Mouse (Mus musculus): ENCODE results near the gene Cfc1. TPM values are rescaled to one million over a fixed set of nuclear protein-coding genes. Genes with fewer than 3 reads are reported as not detected.
"Not testable (repeated sequence)": the region's sequence is repeated elsewhere in the genome, so short reads cannot be mapped to it uniquely, and the experiment has no call there.

Gene Cfc1
- polyA plus RNA-seq, 1 experiment: 0.26 TPM

DNA sequence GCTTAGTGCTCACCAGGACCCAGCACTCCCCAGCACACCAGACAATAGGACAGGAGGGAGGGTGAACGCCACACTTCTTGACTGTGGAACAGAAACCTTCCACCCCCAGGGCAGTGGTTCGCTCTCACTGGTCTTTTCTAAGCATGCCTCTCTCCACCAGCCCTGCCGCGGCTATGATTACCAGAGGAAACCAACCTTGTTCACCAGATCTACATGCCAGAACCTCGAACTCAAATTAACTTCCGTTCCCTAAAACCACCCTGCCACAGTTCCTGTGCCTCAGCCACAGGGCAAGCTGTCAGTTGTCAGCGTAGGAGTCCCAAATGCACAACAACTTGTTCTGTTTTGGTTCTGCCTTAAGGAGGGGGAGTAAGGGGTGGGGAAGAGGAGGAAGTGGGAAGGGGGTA, 24.9 kb upstream of the Cfc1 start:
- 28% methylated on average over 7 of the region's 7 CpGs for WGBS
- H3K4me3 ChIP-seq (replicated peaks; ENCODE audit: insufficient read depth, low read depth, low read length): no peak overlapping the region

DNA sequence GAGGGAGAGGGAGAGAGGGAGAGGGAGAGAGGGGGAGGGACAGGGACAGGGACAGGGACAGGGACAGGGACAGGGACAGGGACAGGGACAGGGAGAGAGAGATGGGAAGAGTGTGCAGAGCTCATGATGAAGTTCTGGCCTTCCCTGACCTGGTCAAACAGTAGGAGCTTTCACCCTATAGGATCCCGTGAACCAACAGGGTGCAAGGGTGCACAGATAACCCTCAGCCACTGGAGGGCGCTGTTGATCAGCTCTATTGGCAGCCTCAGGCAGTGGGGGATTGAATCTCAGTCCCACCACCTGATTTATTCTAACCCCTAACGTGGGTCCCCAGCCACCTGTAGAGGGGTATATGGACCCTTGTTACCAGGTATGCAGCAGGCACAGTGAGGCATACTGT, 24.4 kb upstream of the Cfc1 start:
- 6% methylated on average over 3 of the region's 3 CpGs for WGBS
- Histone ChIP-seq H3K27ac (ENCODE audit: insufficient read depth, low read length) (no peak overlapping the region), H3K27me3 (ENCODE audit: control insufficient read depth, insufficient read depth, low read length) (no peaks in the 10 kb centered on the region), H3K4me1 (ENCODE audit: control insufficient read depth, insufficient read depth, low read length) (no peaks in the 10 kb centered on the region), H3K4me3 (replicated peaks; ENCODE audit: insufficient read depth, low read depth, low read length) (no peak overlapping the region)
- DNase-seq: peak; percentile 69 to 79
- TF ChIP-seq POLR2A (IDR thresholded peaks at IDR 0.05; ENCODE audit: borderline replicate concordance, insufficient read depth, low read length) (no peak), CTCF (IDR thresholded peaks at IDR 0.05; ENCODE audit: borderline replicate concordance, insufficient read depth, low read depth, low read length) (peak; percentile 98)

More for the DNA sequence above, 24.9 kb upstream of the Cfc1 start:
- TF ChIP-seq CTCF (IDR thresholded peaks at IDR 0.05; ENCODE audit: borderline replicate concordance, insufficient read depth, low read depth, low read length): no peak
- TF ChIP-seq POLR2A (IDR thresholded peaks at IDR 0.05; ENCODE audit: borderline replicate concordance, insufficient read depth, low read length): no peak
- Histone ChIP-seq H3K27me3 (ENCODE audit: control insufficient read depth, insufficient read depth, low read length) (no peaks in the 10 kb centered on the region), H3K4me1 (ENCODE audit: control insufficient read depth, insufficient read depth, low read length) (no peaks in the 10 kb centered on the region), H3K27ac (ENCODE audit: insufficient read depth, low read length) (no peak overlapping the region)
- DNase-seq: no peak

DNA sequence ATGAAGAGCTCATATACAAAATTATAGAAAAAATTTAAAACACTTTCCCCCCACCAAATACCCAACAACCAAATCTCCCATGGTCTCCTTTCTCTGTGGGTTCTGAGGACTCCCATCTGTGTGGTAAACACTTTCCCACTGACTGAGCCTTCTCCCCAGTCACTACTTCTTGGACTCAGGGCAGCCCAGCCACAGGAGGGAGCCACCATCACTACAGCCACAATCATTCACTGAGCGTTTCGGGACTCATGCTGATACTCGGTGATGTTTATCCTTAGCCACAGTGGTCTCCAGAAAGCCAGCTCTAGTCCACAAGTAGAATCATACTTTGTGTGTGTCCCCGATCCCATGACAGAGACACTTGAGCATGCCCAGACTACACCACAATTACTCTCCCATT, 22.4 kb upstream of the Cfc1 start:
- no peak for DNase-seq
- no peaks in the 10 kb centered on the region for H3K27me3 ChIP-seq (ENCODE audit: control insufficient read depth, insufficient read depth, low read length)
- WGBS: 89% methylated on average over 4 of the region's 4 CpGs
- H3K27ac ChIP-seq (ENCODE audit: insufficient read depth, low read length): no peak overlapping the region
- H3K4me3 ChIP-seq (replicated peaks; ENCODE audit: insufficient read depth, low read depth, low read length): no peak overlapping the region
- H3K4me1 ChIP-seq (ENCODE audit: control insufficient read depth, insufficient read depth, low read length): no peaks in the 10 kb centered on the region
- no peak; the same call in 1 of the 2 replicates for TF ChIP-seq CTCF (IDR thresholded peaks at IDR 0.05; ENCODE audit: borderline replicate concordance, insufficient read depth, low read depth, low read length)
- no peak for TF ChIP-seq POLR2A (IDR thresholded peaks at IDR 0.05; ENCODE audit: borderline replicate concordance, insufficient read depth, low read length)

DNA sequence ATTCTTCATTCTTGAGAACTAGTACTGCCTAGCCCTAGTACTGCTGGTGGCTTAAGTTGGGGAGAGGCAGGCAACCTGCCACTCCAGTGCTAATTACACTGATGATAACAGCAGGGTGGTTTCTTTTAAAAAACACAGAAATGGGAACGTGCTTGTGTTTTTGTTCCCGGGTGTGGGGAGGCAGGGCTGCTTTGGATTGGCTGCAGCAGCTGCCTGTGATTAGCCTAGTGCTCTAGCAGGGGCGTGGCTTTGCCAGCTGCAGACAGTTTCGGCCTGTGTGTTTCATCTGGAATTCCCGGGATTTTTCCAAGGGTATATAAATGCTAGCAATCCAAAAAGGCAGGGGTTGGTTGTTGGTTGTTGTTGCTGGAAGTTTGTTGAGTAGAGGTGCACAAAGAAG, 18.9 kb upstream of the Cfc1 start:
- Histone ChIP-seq H3K4me1 (ENCODE audit: control insufficient read depth, insufficient read depth, low read length) (peaks cover under 1% of the 10 kb centered on the region), H3K27ac (ENCODE audit: insufficient read depth, low read length) (no peak overlapping the region), H3K27me3 (ENCODE audit: control insufficient read depth, insufficient read depth, low read length) (no peaks in the 10 kb centered on the region), H3K4me3 (replicated peaks; ENCODE audit: insufficient read depth, low read depth, low read length) (no peak overlapping the region)
- WGBS: 57% methylated on average over 5 of the region's 5 CpGs
- no peak for DNase-seq
- TF ChIP-seq CTCF (IDR thresholded peaks at IDR 0.05; ENCODE audit: borderline replicate concordance, insufficient read depth, low read depth, low read length): no peak
- TF ChIP-seq POLR2A (IDR thresholded peaks at IDR 0.05; ENCODE audit: borderline replicate concordance, insufficient read depth, low read length): no peak

DNA sequence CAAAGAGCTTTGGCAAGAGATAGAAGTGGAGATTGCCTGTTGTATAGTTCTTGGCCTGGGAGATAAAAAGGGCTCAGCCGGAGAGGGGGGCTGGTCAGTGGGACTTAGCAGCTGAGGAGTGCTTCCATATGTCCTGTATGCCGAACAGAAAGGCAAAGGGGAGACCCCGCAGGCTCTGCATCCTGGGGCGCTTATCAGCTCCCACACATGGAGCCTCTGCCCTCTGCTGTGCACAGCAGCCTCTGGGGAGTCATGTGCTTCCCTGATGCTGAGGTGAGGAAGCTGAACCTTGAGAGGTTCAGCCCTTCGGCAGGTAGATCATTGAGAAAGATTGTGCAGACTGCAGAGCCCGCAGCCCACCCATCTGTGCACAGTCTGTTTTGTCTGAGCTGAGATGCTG, 18.2 kb upstream of the Cfc1 start:
- H3K4me1 ChIP-seq (ENCODE audit: control insufficient read depth, insufficient read depth, low read length); H3K4me3 ChIP-seq (replicated peaks; ENCODE audit: insufficient read depth, low read depth, low read length); H3K27ac ChIP-seq (ENCODE audit: insufficient read depth, low read length); H3K27me3 ChIP-seq (ENCODE audit: control insufficient read depth, insufficient read depth, low read length); DNase-seq: not testable (repeated sequence)
- WGBS: 57% methylated on average over 6 of the region's 6 CpGs

DNA sequence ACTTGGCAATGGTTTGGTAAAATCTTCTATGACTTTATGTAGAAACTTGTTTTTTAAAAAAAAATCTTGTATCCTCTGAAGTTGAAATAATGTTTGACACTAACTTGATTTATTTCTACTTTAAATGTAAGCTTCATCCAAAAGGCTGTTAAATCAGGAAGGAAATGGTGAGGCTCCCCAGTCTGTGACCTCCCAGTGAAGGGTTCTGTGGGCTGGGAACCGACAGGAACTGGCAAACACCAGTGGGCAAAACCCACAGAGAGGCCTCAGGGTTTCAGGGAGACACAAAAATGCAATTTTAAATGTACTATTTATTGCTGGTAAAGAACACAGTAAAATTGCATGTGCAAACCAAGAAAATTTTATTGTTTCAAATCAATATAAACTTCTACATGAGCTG, 17.7 kb upstream of the Cfc1 start:
- H3K4me3 ChIP-seq (replicated peaks; ENCODE audit: insufficient read depth, low read depth, low read length); H3K27ac ChIP-seq (ENCODE audit: insufficient read depth, low read length); DNase-seq; H3K27me3 ChIP-seq (ENCODE audit: control insufficient read depth, insufficient read depth, low read length); H3K4me1 ChIP-seq (ENCODE audit: control insufficient read depth, insufficient read depth, low read length): not testable (repeated sequence)
- 40% methylated on average over 1 of the region's 1 CpGs for WGBS

DNA sequence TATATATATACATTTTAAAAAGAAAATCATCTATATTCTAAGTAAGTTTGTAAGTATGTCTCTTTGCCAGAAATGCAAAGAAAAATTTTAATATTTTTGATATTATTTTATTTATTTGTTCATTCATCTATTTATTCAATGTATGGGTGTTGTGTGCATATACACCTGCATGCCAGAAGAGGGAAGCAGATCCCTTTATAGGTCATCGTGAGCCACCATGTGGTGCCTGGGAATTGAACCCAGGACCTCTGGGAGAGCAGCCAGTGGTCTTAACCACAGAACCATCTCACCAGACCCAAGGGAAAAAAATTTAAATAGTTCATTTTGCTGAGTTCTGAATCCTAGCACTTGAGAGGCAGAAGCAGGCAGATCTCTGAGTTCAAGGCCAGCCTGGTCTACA, 17.2 kb upstream of the Cfc1 start:
- 81% methylated on average over 1 of the region's 1 CpGs for WGBS
- H3K27ac ChIP-seq (ENCODE audit: insufficient read depth, low read length): no peak overlapping the region
- no peak for DNase-seq
- TF ChIP-seq POLR2A (IDR thresholded peaks at IDR 0.05; ENCODE audit: borderline replicate concordance, insufficient read depth, low read length): no peak
- no peak for TF ChIP-seq CTCF (IDR thresholded peaks at IDR 0.05; ENCODE audit: borderline replicate concordance, insufficient read depth, low read depth, low read length)
- peaks cover 14% of the 10 kb centered on the region for H3K4me1 ChIP-seq (ENCODE audit: control insufficient read depth, insufficient read depth, low read length)
- no peaks in the 10 kb centered on the region for H3K27me3 ChIP-seq (ENCODE audit: control insufficient read depth, insufficient read depth, low read length)
- no peak overlapping the region for H3K4me3 ChIP-seq (replicated peaks; ENCODE audit: insufficient read depth, low read depth, low read length)

DNA sequence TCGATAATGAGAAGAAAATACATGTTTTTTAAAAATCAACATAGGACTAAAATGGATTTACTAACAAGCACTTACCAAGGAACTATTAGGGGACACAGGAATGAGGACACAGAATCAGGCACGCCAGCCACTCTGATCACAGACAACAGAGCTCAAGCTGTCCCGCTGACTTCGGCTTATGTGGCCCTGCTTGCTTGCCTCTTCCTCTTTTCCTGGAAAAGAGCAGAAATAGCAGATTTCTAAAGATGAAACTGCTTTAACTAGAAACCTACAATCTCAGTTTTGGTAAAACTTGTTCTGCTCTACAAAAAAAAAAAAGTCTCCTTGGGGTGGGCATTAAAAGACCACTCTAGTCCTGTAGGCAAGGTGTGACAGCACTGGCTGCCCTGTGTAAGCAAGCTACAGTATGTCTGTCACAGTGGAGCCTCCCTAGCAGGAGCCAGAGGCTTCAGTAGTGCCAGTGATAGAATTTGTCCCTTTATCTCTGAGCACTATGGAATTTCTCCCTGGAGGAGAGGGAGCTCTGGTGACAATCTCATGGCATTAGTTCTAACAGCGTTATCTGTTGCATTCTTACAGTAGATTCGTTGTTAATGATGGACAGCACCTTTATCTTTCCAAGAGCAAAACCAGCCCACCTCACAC, 13.1 kb upstream of the Cfc1 start:
- peaks cover 22% of the 10 kb centered on the region for H3K4me1 ChIP-seq (ENCODE audit: control insufficient read depth, insufficient read depth, low read length)
- H3K27ac ChIP-seq (ENCODE audit: insufficient read depth, low read length): peak overlapping the region; percentile 83
- WGBS: 27% methylated on average over 6 of the region's 6 CpGs
- peak; percentile 40 to 70 for DNase-seq
- no peak overlapping the region for H3K4me3 ChIP-seq (replicated peaks; ENCODE audit: insufficient read depth, low read depth, low read length)
- TF ChIP-seq CTCF (IDR thresholded peaks at IDR 0.05; ENCODE audit: borderline replicate concordance, insufficient read depth, low read depth, low read length) (no peak), POLR2A (IDR thresholded peaks at IDR 0.05; ENCODE audit: borderline replicate concordance, insufficient read depth, low read length) (no peak)
- H3K27me3 ChIP-seq (ENCODE audit: control insufficient read depth, insufficient read depth, low read length): no peaks in the 10 kb centered on the region

Measured in cerebellum, adult 2 months (tissue).